Mouse (Mus musculus) kidney, embryonic 15.5 days (tissue): Measurements from ENCODE around the gene Ntn5. TPM values are rescaled to one million over a fixed set of nuclear protein-coding genes. Genes with fewer than 3 reads are reported as not detected.

ENCODE experiments used
- ATAC-seq: fragments of 200-750 bp; cut with Nextera tagmentation; replicated peaks from 2 replicates; pipeline ENCODE4 v1.8.0; 2017; ENCODE audit warnings: moderate TSS enrichment; ENCODE audit not compliant: low FRiP score
- H3K27ac ChIP-seq: fragments of 300-500 bp; sonication (generic); 2 replicates; pipeline ENCODE4 v1.5.1; 2015; ENCODE audit warnings: mild to moderate bottlenecking, inconsistent platforms
- H3K27me3 ChIP-seq: fragments of 300-500 bp; sonication (generic); 2 replicates; pipeline ENCODE4 v1.6.1; 2015; ENCODE audit warnings: inconsistent platforms
- H3K36me3 ChIP-seq: fragments of 300-500 bp; sonication (generic); 2 replicates; pipeline ENCODE4 v1.6.1; 2015; ENCODE audit warnings: inconsistent platforms
- H3K4me1 ChIP-seq: fragments of 300-500 bp; sonication (generic); 2 replicates; pipeline ENCODE4 v1.6.1; 2015; ENCODE audit warnings: inconsistent platforms
- H3K4me2 ChIP-seq: fragments of 300-500 bp; sonication (generic); 2 replicates; pipeline ENCODE4 v1.6.1; 2015; ENCODE audit warnings: moderate library complexity, mild to moderate bottlenecking, inconsistent platforms
- H3K4me3 ChIP-seq: fragments of 300-500 bp; sonication (generic); replicated peaks from 2 replicates; pipeline ENCODE4 v1.5.1; 2015; ENCODE audit warnings: mild to moderate bottlenecking, inconsistent platforms
- H3K9ac ChIP-seq: fragments of 300-500 bp; sonication (generic); 2 replicates; pipeline ENCODE4 v1.6.1; 2015; ENCODE audit warnings: mild to moderate bottlenecking, inconsistent platforms
- H3K9me3 ChIP-seq: fragments of 300-500 bp; sonication (generic); replicated peaks from 2 replicates; pipeline ENCODE4 v1.6.1; 2016; ENCODE audit warnings: inconsistent platforms
- WGBS: fragments of 180-500 bp; shearing (Covaris S2); methylation state at CpG from one replicate; pipeline ENCODE4 v1.1.7; 2015; ENCODE audit warnings: mixed read lengths; 5-methylcytosine and 5-hydroxymethylcytosine counted together
- polyA plus RNA-seq: library from polyadenylated mRNA; unstranded; fragments of >200 nt; fragmentation: Nextera tagmentation; extraction: Ambion mirVana; gene quantifications from 2 replicates; pipeline ENCODE4 v1.2.1, GENCODE M21; 2015

The Ntn5 gene
- polyA plus RNA-seq, 1 experiment from 2014 or later = 0.21 TPM

DNA sequence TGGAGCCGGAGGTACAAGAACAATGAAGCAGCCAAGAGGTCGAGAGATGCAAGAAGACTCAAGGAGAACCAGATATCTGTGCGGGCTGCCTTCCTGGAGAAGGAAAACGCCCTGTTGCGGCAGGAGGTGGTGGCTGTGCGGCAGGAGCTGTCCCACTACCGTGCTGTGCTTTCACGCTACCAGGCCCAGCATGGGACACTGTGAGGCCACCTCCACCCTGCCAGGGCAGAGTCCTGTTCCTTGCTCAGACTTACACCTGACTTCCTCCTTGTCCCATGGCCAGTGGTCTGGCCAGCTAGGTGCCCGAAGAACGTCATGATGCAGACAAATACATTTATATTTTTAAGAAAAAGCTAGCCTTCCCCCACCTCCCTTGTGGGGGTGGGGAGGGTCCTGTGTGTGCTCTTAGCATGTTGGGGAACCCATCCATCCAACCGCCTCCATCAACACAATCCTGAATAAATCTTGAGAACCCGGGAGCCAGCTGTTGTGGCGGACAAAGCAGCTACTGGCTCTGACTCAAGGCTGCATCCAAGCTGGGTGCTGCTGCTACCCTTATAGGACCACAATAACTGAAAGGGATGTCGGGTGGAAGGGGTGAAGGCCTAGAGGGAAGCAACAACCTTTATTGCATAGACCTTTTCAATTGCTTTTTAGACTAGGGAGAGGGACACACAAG is 26.0 kb downstream of the Ntn5 start:
- Histone ChIP-seq H3K27ac (no peak overlapping the region), H3K4me3 (no peak overlapping the region), H3K4me1 (peaks cover 56% of the 10 kb centered on the region), H3K36me3 (peaks cover 45% of the 10 kb centered on the region), H3K9ac (no peak overlapping the region), H3K27me3 (no peaks in the 10 kb centered on the region), H3K4me2 (no peak overlapping the region), H3K9me3 (no peaks in the 10 kb centered on the region)
- ATAC-seq = no peak
- 79% methylated on average over 14 of the region's 14 CpGs for WGBS

DNA sequence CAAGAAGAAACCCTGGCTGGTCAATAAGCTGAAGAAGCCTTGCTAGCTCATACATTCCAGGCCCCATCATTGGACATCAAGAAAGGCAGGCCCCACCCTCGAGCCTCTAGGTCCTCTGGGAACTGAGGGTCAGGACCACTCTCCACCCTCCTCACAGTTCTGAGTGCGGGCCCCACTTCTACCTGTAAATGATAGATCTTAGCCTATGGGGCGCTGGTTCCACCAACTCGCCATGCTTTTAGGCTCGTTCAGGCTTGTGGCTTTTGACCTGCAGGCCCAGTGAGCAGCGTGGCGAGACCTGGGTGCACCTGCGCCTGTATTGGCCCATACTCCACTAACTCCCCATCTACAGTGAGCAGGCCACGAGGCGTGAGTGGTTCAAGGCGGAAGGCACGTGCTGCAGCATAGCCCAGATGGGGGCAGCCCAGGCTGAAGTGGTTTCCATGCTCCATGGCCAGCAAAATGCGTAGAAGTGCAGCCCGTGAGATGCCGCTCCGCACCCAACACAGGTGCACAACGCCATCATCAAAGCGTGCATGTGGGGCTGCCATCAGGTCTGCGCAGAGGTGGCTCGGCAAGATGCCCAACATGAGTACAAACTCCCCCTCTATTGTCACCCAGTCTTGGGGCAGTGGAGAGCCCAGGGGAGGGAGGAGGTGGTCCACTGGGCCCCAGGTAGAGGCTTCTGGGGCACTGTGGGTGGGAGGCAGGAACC is 26.8 kb downstream of the Ntn5 start:
- 92% methylated on average over 20 of the region's 20 CpGs for WGBS
- H3K4me1 ChIP-seq = peaks cover 55% of the 10 kb centered on the region
- H3K9me3 ChIP-seq = no peaks in the 10 kb centered on the region
- no peak for ATAC-seq
- no peak overlapping the region for H3K27ac ChIP-seq
- no peak overlapping the region for H3K4me2 ChIP-seq
- no peaks in the 10 kb centered on the region for H3K27me3 ChIP-seq
- H3K36me3 ChIP-seq = peaks cover 45% of the 10 kb centered on the region
- H3K4me3 ChIP-seq = no peak overlapping the region
- no peak overlapping the region for H3K9ac ChIP-seq

DNA sequence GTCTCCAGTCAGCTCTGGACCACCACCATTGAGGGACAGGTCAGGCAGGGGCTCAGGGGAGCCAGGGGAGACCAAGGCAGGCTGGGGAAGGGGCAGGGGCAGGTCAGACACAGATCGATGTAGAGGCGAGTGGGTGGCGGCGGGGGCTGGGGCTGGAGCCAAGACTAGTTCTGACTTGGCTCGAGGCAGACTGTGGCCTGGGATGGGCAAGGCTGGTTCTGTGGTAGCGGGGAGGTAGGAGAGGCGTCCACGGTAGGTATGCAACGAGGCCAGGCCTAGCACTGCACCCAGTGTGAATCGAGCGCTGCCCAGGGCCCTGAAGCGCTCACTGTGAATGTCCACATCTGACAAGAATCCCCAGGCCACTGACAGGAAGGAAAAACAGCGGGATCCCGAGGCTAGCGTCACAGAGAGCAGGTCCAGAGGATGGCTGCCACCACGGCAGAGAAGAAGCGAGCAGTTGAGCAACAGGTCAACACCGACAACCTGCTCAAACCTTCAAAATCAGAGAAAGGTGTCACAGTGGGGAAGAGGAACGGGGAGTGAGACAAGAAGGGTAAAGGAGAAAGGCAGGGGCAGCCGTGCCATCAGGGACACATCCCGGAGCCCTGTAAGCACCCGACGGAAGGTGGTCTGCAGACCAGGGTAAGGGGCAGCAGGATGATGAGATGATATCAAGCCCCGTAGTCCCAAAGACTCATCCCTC is 27.6 kb downstream of the Ntn5 start:
- 91% methylated on average over 24 of the region's 24 CpGs for WGBS
- H3K9me3 ChIP-seq = no peaks in the 10 kb centered on the region
- H3K4me3 ChIP-seq = no peak overlapping the region
- no peak overlapping the region for H3K27ac ChIP-seq
- H3K36me3 ChIP-seq = peaks cover 45% of the 10 kb centered on the region
- no peak overlapping the region for H3K9ac ChIP-seq
- no peak overlapping the region for H3K4me2 ChIP-seq
- peaks cover 55% of the 10 kb centered on the region for H3K4me1 ChIP-seq
- no peaks in the 10 kb centered on the region for H3K27me3 ChIP-seq
- no peak for ATAC-seq

DNA sequence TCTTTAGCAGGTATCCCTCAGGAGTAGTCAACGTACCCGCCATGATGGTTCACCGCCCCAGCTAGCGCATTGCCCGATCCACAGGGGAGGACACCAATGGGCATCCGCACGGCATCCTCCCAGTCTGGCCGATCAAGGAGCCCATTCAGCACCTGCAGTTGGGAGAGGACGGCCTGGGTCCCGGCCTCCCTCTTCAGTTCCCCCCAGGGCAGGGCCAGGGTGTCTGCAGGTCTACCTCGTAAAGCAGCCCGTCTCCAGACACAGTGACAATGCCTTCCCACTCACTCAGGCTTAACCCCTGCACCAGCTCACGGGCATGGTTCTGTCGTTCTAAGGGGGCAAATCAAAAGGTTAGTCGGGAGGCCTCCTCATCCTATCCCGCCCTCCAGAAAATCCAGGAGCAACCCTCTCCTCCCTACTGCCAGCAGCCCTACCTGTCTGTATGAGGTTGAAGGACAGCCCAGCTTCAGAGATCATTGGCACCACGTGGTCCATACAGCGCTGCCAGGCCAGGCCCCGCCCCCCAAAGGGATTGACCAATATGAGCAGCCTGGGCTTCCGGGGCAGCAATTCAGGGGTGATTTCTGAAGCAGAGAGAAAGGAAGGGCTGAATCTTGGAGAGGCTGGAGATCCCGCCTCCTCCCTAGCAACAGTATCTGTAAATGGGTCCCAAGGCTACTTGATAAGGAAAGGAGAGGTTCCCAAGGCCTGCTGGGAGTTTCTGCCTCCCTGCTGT is 28.4 kb downstream of the Ntn5 start:
- H3K27me3 ChIP-seq = no peaks in the 10 kb centered on the region
- ATAC-seq = no peak
- no peak overlapping the region for H3K27ac ChIP-seq
- no peak overlapping the region for H3K9ac ChIP-seq
- H3K9me3 ChIP-seq = no peaks in the 10 kb centered on the region
- no peak overlapping the region for H3K4me3 ChIP-seq
- peaks cover 45% of the 10 kb centered on the region for H3K36me3 ChIP-seq
- no peak overlapping the region for H3K4me2 ChIP-seq
- peaks cover 57% of the 10 kb centered on the region for H3K4me1 ChIP-seq
- 87% methylated on average over 21 of the region's 21 CpGs for WGBS

DNA sequence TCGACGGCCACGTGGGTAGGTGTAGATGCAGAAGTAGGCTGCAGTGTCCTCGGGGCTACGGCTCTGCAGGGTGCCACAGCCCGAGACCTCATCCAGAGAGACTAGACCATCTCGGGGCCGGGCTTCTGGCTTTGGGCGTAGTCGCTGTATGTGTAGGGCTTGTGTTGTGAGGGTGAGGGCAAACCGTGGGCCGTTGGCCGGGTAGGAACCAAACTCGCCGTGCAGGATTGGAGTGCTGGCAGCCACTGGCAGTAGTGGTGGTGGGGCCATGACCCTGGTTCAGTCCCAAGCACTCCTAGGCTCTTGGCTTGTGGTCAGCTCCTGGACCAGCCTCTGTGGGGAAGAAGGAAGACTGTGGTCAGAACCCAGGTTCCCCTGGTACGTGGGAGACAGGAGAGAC is 29.6 kb downstream of the Ntn5 start:
- Histone ChIP-seq H3K4me1 (peaks cover 45% of the 10 kb centered on the region), H3K9ac (no peak overlapping the region)
- 95% methylated on average over 16 of the region's 16 CpGs for WGBS

DNA sequence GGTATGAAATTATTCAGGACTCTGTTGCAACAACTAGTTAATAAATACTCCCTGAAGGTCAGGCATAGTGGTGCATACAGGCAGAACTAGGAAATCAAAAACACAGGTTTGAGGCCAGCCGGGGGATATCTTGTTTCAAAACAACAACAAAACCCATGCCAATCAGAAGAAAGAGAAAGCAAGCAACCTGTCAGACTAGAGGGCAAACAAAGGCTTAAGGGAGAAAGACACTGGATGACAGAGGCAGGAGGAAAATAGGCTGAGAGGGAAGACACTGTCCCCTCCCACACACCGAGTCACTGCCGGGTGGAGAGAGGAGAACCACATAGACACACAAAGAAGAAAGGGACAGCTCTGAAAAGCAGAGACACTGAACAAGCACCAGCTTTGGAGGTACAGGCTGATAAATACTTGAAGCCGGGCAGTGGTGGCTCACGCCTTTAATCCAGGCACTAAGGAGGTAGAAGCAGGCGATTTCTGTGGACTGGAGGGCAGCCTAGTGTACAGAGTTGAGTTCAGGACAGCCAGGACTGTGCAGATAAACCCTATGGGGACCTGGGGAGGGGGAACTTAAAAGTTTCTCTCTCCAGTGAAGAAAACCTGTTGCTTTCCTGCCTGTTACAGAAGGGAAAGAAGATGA is 30.2 kb downstream of the Ntn5 start:
- no peaks in the 10 kb centered on the region for H3K9me3 ChIP-seq
- ATAC-seq = no peak
- peaks cover 42% of the 10 kb centered on the region for H3K4me1 ChIP-seq
- peak overlapping the region; percentile 75 for H3K4me3 ChIP-seq
- H3K4me2 ChIP-seq = peak overlapping the region; percentile 87
- peak overlapping the region; percentile 86 for H3K27ac ChIP-seq
- H3K9ac ChIP-seq = peak overlapping the region; percentile 77; the same call in 1 of the 2 replicates
- no peaks in the 10 kb centered on the region for H3K27me3 ChIP-seq
- WGBS = 77% methylated on average over 6 of the region's 6 CpGs
- peaks cover 45% of the 10 kb centered on the region for H3K36me3 ChIP-seq

More for the DNA sequence above, 29.6 kb downstream of the Ntn5 start:
- Histone ChIP-seq H3K27me3 (no peaks in the 10 kb centered on the region), H3K27ac (no peak overlapping the region), H3K4me3 (no peak overlapping the region), H3K36me3 (peaks cover 45% of the 10 kb centered on the region), H3K4me2 (0 out of 2 replicates have a peak overlapping the region, but pooled peaks have one; percentile 87), H3K9me3 (no peaks in the 10 kb centered on the region)
- no peak for ATAC-seq

DNA sequence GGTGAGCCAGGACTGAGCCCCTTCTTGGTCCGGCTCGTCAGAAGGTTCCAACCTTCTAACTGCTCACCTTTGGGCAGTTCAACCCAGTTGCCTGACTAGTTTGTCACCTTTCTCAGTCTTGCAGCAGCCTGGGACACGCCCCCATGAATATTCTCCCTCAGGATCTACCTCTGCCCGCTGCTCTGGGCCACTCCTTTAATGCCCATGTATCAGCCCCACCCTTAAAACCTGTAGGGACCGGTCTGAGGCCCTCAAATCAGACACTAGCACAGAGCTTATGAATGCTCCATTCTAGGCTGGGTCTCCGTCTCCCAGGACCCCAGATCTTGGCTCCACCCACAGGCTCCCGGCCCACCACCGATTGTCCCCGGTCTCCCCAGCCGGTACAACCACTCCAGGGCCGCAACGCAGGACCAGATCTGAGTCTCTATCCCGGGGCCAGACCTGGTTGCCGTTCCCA is 30.8 kb downstream of the Ntn5 start:
- 9% methylated on average over 14 of the region's 14 CpGs for WGBS
- peak overlapping the region; percentile 87 for H3K4me2 ChIP-seq
- H3K9me3 ChIP-seq = no peaks in the 10 kb centered on the region
- peak overlapping the region; percentile 75 for H3K4me3 ChIP-seq
- peak; percentile 41 for ATAC-seq
- H3K9ac ChIP-seq = peak overlapping the region; percentile 77
- H3K27ac ChIP-seq = peak overlapping the region; percentile 86
- peaks cover 49% of the 10 kb centered on the region for H3K36me3 ChIP-seq
- no peaks in the 10 kb centered on the region for H3K27me3 ChIP-seq
- peaks cover 43% of the 10 kb centered on the region for H3K4me1 ChIP-seq

DNA sequence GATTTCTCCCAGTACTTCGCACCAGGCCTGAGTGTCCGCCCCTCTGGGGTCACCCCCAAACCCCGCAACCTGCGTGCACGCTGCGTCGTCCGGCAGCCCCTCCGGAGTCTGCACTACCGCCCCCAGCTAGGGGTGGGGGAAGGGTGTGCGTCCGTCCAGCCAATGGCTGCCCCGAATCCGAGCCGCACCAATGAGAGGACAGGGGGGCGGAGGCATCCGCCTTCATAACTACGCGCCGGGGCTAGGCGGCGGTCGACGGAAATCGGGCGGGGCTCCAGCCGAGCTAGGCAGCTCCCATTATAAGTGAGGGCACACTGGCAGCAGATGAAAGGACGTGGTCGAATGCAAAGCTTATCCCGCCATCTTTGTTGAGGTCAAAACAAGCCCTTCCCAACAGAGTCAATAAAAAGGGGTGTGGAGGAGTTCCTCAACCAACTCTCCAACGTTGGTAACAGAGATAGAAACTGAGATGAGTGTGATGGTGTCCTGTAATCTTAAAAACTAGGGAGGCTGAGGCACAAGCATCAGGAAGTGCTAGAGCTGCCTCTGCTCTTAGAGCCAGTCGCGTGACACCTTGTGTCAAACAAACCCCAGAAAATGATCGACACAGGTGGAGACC is 31.4 kb downstream of the Ntn5 start, which contains the start of gene Rpl18:
Gene Rpl18, plus strand, starts transcription at position 368 of the 619 bp plus-strand sequence.
- 7% methylated on average over 34 of the region's 34 CpGs for WGBS
- no peaks in the 10 kb centered on the region for H3K9me3 ChIP-seq
- peak within 1 kb of the TSS; percentile 83 for H3K9ac ChIP-seq
- H3K4me3 ChIP-seq = peak within 1 kb of the TSS; percentile 75
- H3K36me3 ChIP-seq = peaks cover 49% of the 10 kb centered on the region
- ATAC-seq = peak; percentile 91
- peak within 1 kb of the TSS; percentile 86 for H3K27ac ChIP-seq
- peak within 1 kb of the TSS; percentile 87 for H3K4me2 ChIP-seq
- H3K4me1 ChIP-seq = peaks cover 48% of the 10 kb centered on the region
- no peaks in the 10 kb centered on the region for H3K27me3 ChIP-seq

DNA sequence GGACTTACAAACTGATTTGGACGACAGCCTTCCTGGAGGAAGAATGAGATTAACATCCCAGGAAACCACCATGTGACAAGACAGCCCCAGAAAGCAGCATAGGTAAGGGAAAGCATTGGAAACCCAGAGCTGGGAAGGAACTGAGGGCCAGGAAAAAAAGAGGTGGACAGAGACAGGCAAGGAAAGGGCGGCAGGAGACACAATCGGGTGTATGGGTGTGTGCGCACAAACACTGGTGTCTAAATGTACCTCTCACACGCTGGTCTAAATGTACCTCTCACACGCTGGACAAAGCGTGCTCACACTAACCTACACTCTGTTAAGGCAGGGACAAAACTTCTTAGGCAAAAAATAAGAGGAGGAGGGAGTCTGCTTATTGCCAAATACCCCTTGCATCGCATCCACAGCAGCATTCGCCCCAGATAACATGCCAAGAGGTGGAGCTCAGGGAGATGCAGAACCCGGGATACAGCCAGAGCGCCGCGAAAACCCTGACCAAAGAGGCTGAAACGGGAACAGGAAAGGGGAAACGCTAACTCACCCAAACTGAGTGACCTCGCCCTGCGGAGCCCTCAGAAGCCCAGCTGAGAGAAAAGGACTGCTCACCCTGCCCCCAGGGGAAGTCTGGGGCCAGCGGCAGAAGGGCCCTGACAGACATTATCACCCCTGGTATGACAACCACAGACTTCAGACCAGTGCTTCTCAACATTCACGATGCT is 32.1 kb downstream of the Ntn5 start:
- ATAC-seq = no peak
- Histone ChIP-seq H3K9me3 (no peaks in the 10 kb centered on the region), H3K9ac (peak overlapping the region; percentile 83), H3K4me3 (peak overlapping the region; percentile 75), H3K4me2 (peak overlapping the region; percentile 87), H3K4me1 (peaks cover 55% of the 10 kb centered on the region), H3K36me3 (peaks cover 49% of the 10 kb centered on the region), H3K27me3 (no peaks in the 10 kb centered on the region), H3K27ac (peak overlapping the region; percentile 80)
- WGBS = 79% methylated on average over 19 of the region's 19 CpGs

DNA sequence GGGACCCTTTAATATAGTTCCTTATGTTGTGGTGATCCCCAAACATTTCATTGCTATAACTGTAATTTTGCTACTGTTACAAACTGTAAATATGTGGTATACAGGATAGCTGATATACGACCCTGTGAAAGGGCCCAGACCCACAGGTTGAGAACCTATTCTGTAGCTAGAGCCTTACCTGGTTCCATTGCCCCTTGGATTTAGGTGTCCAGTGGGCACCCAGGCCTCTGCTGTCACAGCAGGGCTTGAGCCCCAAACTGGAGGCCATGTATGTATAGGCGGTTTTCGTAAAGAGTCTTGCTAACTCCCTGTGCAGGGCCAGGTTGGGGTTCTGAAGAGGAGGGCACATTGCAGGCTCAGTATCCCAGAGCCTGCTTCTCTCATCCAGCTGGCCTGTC is 32.6 kb downstream of the Ntn5 start:
- 92% methylated on average over 3 of the region's 3 CpGs for WGBS
- H3K36me3 ChIP-seq = peaks cover 49% of the 10 kb centered on the region

More for the DNA sequence above, 32.6 kb downstream of the Ntn5 start:
- Histone ChIP-seq H3K4me1 (peaks cover 58% of the 10 kb centered on the region), H3K27ac (0 out of 2 replicates have a peak overlapping the region, but pooled peaks have one; percentile 80), H3K9ac (peak overlapping the region; percentile 83; the same call in 1 of the 2 replicates), H3K27me3 (no peaks in the 10 kb centered on the region), H3K4me3 (peak overlapping the region; percentile 75), H3K4me2 (peak overlapping the region; percentile 87), H3K9me3 (no peaks in the 10 kb centered on the region)
- no peak for ATAC-seq
